Mouse (Mus musculus) gonadal fat pad, adult 2 months (tissue): ENCODE results near the gene Ppp6r1. TPM values are rescaled to one million over a fixed set of nuclear protein-coding genes. Genes with fewer than 3 reads are reported as not detected.

Source experiments
- DNase-seq: peaks from one replicate; pipeline ENCODE4 v3.0.0-alpha.2; 2012; ENCODE audit warnings: low read depth
- polyA plus RNA-seq: library from polyadenylated mRNA; depleted of rRNA; stranded (reverse); fragments of >200 nt; gene quantifications from 2 replicates; pipeline ENCODE4 v1.2.3, GENCODE M21; 2012; rRNA removed

The Ppp6r1 gene
- polyA plus RNA-seq: 120 and 134 TPM in 2 replicates

- DNase-seq: no peak
Measured at GRCm38 (mm10) chr7:4658912-4659551, at the start of gene Ppp6r1. Gene Ppp6r1, minus strand, starts transcription at chr7:4659019.

GRCm38 (mm10) chr7:4705098-4705497, 46.3 kb upstream of the Ppp6r1 start:
- no peak for DNase-seq

- DNase-seq: no peak
Measured at GRCm38 (mm10) chr7:4703195-4703594, 44.4 kb upstream of the Ppp6r1 start.

GRCm38 (mm10) chr7:4702334-4702733, 43.5 kb upstream of the Ppp6r1 start:
- no peak for DNase-seq

GRCm38 (mm10) chr7:4693004-4693403, 34.2 kb upstream of the Ppp6r1 start:
- no peak for DNase-seq

GRCm38 (mm10) chr7:4690951-4691653, 32.3 kb upstream of the Ppp6r1 start:
- no peak for DNase-seq

GRCm38 (mm10) chr7:4690387-4690786, 31.6 kb upstream of the Ppp6r1 start, which contains the start of gene Brsk1:
Gene Brsk1, plus strand, starts transcription at chr7:4690604.
- no peak for DNase-seq

- peak; percentile 96 for DNase-seq
Measured at GRCm38 (mm10) chr7:4684632-4685417, 26.0 kb upstream of the Ppp6r1 start, which contains the start of gene Hspbp1. Gene Hspbp1, minus strand, starts transcription at chr7:4685068.

GRCm38 (mm10) chr7:4684203-4684602, 25.4 kb upstream of the Ppp6r1 start:
- DNase-seq: no peak

- DNase-seq: no peak
Measured at GRCm38 (mm10) chr7:4683307-4683706, 24.5 kb upstream of the Ppp6r1 start.

- no peak for DNase-seq
Measured at GRCm38 (mm10) chr7:4675200-4675599, 16.4 kb upstream of the Ppp6r1 start.

GRCm38 (mm10) chr7:4674114-4674731, 15.4 kb upstream of the Ppp6r1 start:
- DNase-seq: no peak

GRCm38 (mm10) chr7:4671956-4672355, 13.1 kb upstream of the Ppp6r1 start:
- no peak for DNase-seq

GRCm38 (mm10) chr7:4670655-4671255, 11.9 kb upstream of the Ppp6r1 start:
- DNase-seq: no peak

GRCm38 (mm10) chr7:4669156-4669555, 10.3 kb upstream of the Ppp6r1 start:
- DNase-seq: no peak

- DNase-seq: no peak
Measured at GRCm38 (mm10) chr7:4668506-4668905, 9.7 kb upstream of the Ppp6r1 start.

- no peak for DNase-seq
Measured at GRCm38 (mm10) chr7:4666871-4667270, 8.1 kb upstream of the Ppp6r1 start.

GRCm38 (mm10) chr7:4663742-4664141, 4.9 kb upstream of the Ppp6r1 start:
- no peak for DNase-seq

- DNase-seq: no peak
Measured at GRCm38 (mm10) chr7:4663179-4663578, 4.4 kb upstream of the Ppp6r1 start.

GRCm38 (mm10) chr7:4659911-4660443, 1.2 kb upstream of the Ppp6r1 start:
- no peak for DNase-seq
